Mouse (Mus musculus) ES-Bruce4 (cell line): ENCODE data around the gene Sox15.

Experiments
- CTCF ChIP-seq: IDR thresholded peaks from one replicate; pipeline ENCODE4 v1.8.1; 2011; ENCODE audit warnings: low read depth, low read length
- POLR2A ChIP-seq: IDR thresholded peaks from one replicate; pipeline ENCODE4 v1.8.1; 2011; ENCODE audit warnings: low read length; ENCODE audit not compliant: insufficient read depth

GRCm38 (mm10) chr11:69628286-69628685 is 26.8 kb upstream of the Sox15 start:
- peak; percentile 99 for TF ChIP-seq CTCF
- TF ChIP-seq POLR2A: no peak
